Comparison of ENCODE assay signal across 19 mouse cellular contexts in the genomic region with DNA sequence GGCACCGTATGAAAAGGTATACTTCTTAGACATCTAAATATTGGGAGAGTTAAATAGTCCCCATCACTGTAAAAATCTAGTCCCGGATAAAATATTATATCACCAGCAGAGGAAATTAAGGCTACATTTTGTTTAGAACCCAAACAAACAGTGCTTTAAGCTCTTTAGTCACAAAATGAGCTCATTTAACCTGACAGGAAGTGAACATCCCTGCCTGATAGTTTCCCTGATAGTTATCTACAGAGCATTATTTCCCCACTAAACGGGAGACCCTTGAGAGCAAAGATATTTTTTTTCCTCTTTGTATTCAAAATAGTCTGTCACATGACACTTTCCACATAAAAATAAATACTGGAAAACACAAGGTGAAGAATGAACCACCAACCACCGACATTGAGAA. TPM values are rescaled to one million over a fixed set of nuclear protein-coding genes. Genes with fewer than 3 reads are reported as not detected.
"Had no signal": no experiment of that assay in that cellular context is flagged by ENCODE, and none has a peak within 500 bp of the region (broad histone marks: within the 10 kb centered on the region; RNA-seq: fewer than 3 reads in every experiment).

No protein-coding gene starts in this region.

- H3K9me3 ChIP-seq: liver, embryonic 13.5 days; lung, embryonic 15.5 days; megakaryocyte, embryonic 14.5 days; stomach, embryonic 15.5 days had no signal

- H3K36me3 ChIP-seq: liver, embryonic 13.5 days; lung, embryonic 15.5 days; stomach, embryonic 15.5 days had no signal

- DNase-seq: kidney, adult 11 months; kidney, adult 9 months; kidney, postnatal 36 days; liver; liver, embryonic 13.5 days; liver, postnatal 0 days; lung, postnatal 14 days; right cerebral cortex, postnatal 4 days; spleen, adult 18-20 months; thymus, adult 2 months; thymus, postnatal 25 days had no signal

- H3K4me2 ChIP-seq: liver, embryonic 13.5 days; lung, embryonic 15.5 days; stomach, embryonic 15.5 days had no signal

- H3K4me1 ChIP-seq: liver, embryonic 13.5 days; lung, embryonic 15.5 days; stomach, embryonic 15.5 days had no signal

- H3K4me3 ChIP-seq: liver, embryonic 13.5 days; lung, embryonic 15.5 days; megakaryocyte, embryonic 14.5 days; stomach, embryonic 15.5 days had no signal

- H3K27ac ChIP-seq: kidney, postnatal 0 days; liver, embryonic 13.5 days; lung, embryonic 15.5 days; macrophage; stomach, embryonic 15.5 days had no signal

- H3K27me3 ChIP-seq: liver, embryonic 13.5 days; lung, embryonic 15.5 days; megakaryocyte, embryonic 14.5 days; stomach, embryonic 15.5 days had no signal

- ATAC-seq: liver, postnatal 0 days had no signal

- H3K9ac ChIP-seq: liver, embryonic 13.5 days; liver, postnatal 0 days; lung, embryonic 15.5 days; stomach, embryonic 15.5 days had no signal

RNA-seq across cellular contexts. Expression of a gene that starts 16.5 kb away (rescaled TPM):
- total RNA-seq: monocyte, adult 5-6 weeks; neutrophil, adult 5-6 weeks had no signal
- polyA plus RNA-seq: intestine, embryonic 14.5 days; liver, embryonic 13.5 days; macrophage; thymus, adult 2 months had no signal
